Mouse (Mus musculus): ENCODE measurements around the gene Cog6. TPM values are rescaled to one million over a fixed set of nuclear protein-coding genes. Genes with fewer than 3 reads are reported as not detected.
"Not testable (repeated sequence)": the region's sequence is repeated elsewhere in the genome, so short reads cannot be mapped to it uniquely, and the experiment has no call there.

Gene Cog6
- total RNA-seq, 4 experiments from 2014 or later: 36.2 to 44.2 (median 40.9) TPM

DNA sequence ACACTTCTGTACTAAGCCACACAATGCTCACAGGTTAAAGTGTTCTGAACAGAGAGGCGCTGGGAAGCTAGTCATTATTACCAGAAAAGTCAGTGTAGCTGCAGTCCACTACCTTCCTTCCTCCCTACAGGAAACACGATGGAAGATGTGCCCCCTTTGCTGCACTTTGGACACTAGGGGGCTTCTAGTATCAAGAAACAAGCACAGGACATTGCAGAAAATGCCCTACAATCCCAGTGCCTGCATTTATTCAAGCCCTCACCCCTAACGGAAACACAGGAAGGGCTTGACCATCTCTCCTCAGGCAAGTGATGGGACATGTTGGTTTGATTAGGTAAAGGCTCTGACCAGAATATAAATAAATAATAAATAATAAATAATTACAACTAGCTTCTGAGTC, 16.4 kb upstream of the Cog6 start:
- DNase-seq (ENCODE audit: low spot score in 2 of 2): no peak

DNA sequence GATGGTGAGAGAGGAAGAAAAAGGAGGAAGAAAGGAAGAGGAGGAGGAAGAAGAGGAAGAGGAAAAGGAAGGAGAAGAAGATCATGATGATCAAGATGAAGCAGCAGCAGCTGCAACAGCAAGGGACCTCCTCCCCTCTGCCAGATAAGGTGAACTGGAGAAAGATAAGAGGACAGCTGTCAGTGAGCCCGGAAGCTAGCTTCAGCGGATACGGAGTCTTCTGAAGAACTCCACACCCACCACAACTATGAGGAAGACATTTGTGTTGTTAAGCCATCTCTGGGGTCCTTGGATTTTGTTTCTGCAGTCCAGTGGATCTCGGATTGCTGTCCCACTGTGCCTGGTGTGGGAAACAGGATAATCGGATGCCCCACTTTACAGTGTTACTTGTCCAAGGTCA, 15.4 kb upstream of the Cog6 start:
- DNase-seq (ENCODE audit: low spot score in 2 of 2): no peak

DNA sequence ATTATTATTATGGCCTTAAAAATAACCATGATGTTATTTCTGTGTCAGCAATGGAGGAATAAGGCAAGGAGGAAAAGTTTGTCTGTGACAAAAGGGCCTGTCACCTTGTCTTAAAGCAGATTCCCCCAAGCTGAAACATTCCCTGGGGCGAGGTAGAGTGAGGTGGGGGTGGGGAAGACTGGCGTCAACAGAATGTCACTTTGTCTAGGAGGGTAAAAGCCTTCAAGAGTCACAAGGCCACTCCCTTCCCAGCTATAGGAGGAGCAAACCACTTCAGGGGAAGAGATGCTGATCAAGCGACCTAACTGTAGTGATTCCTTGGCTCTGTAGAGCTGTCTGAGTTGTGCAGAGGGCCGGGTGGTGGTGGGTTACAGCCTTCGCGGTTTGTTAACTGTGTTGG, 14.5 kb upstream of the Cog6 start:
- DNase-seq (ENCODE audit: low spot score in 2 of 2): no peak

DNA sequence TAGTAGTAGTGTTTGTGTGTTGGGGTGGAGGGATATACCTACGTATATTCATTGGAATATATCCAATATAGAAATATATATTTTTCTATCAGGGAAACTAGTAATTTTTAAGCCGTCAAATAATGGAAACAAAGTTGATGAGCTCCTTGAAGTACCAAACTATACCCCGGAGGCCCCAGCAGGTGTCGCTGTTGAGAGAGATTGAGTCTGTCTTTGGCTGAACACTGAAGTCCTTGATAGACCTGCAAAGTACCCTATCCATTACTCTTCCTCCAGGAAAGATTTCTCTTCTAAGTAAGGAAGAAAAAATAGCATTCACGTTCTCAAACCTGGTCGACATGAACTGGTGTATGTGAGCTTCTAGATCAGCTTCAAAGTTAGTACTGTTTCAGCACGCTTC, 12.0 kb upstream of the Cog6 start:
- DNase-seq (ENCODE audit: low spot score in 2 of 2): peak in 1 of 2 experiments; percentile 78

DNA sequence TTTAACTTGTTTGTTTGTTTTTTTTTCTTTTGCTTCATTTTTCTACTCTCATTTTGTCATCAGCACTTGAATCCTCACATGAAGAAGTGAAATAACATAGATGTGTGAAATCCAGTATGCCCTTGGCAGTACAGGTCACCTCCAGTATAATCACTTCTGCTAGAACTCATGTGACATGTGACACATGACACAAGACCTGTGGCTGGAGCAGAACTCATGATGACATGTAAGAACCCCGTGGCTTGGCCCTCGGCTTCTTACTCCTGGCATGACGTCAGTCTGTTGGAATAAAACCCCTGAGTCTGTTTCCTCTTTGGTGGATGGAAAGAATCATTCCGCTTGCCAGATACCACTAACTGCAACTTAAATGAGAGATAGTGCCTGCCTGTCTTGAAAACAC, 10.3 kb upstream of the Cog6 start:
- no peak for DNase-seq (ENCODE audit: low spot score in 2 of 2)

DNA sequence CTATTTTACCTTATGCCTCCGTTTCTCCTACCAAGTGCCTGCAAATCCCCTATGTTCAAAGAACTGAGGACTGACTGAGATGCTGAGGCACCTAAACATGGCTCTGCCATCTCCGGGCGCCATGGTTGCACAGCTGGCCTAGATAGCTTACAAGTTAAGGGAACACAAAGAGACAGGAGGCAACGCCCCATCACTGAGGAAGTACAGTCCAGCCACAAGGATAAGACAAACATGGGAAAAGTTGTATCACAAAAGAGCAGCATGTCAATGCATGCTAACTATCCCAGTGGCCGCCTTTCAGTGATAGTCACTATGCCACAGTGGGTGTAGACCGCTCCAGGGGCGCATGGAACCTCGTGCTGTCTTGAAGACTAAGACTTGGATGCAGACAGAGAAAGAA, 9.6 kb downstream of the Cog6 start:
- DNase-seq (ENCODE audit: low spot score in 2 of 2): no peak

DNA sequence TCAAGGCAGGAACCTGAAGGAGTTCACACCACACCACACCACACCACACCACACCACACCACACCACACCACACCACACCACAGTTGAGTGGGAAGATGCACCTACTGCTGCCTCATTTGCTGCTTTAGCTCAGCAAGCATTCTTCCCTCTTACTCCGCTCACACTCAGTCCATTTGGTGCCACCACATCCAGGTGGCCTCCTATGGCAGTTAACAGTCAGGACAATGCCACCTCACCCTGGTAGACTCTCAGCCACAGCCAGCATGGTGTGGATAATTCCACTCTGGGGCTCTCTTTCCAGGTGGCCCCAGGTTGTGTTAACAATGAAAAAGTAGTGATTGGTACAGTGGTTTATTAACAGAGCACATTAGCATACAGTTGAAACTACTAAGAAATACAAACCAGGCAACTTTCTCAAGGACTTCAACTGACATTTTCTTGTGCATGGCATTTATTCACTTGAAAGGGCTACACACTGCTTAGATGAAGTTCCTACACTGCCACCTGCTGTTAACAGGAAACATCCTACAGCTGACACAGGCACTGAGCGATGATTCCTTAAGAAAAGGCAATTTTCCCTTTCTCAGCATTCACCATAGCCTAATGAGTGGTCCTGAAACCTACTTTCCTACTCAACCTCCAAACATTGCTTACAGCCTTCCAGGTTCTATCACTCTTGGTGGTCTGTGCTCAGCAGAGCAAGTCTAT, 12.5 kb downstream of the Cog6 start:
- no peak for DNase-seq (ENCODE audit: low spot score in 2 of 2)

DNA sequence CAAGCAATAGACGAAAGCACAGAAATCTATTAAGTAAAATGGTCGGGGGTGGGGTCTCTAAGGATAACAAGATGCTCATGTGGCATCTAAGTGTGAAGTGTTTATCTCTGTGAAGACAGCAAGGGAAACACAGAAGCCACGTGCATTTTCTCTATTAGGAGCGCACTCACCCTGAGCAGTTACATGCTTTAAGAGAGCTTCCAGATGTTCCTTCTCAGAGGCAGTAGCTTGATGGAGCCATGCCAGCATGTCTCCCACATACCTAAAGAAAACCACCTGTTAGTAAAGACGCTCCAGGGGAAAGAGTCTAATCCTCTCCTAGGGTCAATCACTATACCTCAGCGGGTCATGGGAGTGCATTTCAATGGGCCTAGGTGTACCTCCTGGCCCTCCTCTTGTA, 15.0 kb downstream of the Cog6 start:
- no peak for DNase-seq (ENCODE audit: low spot score in 2 of 2)

DNA sequence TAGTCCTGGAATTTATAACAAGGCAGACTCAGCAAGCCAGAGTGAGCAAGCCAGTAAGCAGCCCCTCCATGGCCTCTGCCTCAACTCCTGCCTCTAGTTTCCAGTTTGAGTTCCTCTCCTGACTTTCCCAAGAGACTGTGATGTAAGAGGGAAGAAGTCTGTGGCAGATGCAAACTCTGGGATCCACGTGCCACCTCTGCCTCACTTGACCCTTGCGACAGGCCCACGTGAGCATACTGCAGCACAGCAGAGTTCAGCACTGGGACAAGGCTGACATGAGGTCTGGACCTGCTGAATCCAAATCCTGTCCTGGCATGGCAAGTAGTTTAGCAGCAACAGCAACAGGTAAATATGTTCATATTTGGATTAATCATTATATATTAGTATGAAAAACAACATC, 17.0 kb downstream of the Cog6 start:
- no peak for DNase-seq (ENCODE audit: low spot score in 2 of 2)

DNA sequence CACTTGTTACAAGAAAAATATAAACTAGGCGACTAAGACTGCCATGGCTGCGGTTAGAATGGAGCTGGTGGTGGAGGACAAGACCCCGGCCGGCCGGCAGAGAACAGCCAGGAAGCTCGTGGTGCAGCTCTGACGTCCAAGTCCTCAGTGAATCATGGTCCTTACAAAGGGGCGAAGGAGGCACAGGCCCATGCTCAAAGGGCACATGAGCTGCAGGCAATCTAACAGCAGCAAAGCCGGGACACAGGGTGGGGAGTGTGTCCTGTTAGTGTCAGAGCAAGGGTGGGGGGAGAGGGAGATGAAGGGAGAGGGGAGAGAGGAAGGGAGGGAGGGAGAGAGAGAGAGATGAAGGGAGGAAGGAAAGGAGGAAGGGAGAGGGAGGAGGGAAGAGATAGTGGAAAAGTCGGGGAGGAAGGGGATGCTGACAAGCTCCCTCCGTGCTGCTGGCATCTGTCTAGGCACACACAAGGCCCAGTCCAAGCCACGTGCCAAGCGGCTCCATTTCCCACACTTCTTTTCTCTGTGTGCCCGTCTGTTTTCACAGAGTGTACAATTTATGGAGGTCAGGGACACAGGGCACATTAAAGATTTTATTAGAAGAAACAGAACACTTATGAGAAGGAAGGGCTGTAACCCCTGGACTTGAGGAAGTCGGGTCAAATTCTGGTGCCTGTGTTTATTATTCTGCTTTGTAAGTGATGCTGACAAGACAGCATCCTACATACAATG, 17.9 kb downstream of the Cog6 start:
- no peak for DNase-seq (ENCODE audit: low spot score in 2 of 2)

DNA sequence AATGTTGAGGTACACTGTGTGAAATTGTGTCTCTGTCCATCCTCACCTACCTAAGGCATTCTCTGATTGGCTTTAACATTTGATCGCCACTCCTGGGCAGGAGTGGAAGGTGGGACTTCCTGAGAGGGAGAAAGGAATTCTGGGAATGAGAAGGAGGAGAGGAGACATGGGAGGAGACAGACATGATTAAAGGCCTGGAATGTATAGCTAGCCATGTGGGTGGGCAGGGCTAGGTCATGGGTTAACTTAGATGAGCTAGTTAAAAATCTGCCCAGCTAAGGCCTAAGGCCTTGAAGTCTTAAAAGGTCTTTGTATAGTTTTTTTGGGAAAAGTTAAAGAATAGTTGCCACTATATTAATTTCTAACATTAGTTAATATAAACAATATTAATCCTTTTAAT, 19.7 kb downstream of the Cog6 start:
- DNase-seq (ENCODE audit: low spot score in 2 of 2): no peak

DNA sequence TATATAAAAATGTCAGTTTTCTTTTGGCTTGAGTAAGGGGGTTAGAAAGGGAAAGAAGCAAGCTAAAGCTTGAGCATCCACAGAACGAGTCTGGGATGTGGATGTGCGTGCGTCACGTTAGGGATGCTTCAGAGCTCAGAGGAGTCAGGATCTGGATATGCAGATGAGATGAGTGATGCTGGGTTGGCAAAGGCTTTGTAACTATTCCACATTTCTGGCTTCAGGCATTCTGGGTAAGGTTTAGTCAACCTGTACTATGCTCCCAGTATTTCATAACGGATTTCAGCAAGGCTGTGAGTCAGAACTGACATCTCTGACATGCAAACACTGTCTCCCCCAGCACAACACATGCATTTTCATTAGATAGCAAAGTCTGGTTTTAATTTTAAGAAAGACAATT, 20.4 kb downstream of the Cog6 start:
- DNase-seq (ENCODE audit: low spot score in 2 of 2): no peak

DNA sequence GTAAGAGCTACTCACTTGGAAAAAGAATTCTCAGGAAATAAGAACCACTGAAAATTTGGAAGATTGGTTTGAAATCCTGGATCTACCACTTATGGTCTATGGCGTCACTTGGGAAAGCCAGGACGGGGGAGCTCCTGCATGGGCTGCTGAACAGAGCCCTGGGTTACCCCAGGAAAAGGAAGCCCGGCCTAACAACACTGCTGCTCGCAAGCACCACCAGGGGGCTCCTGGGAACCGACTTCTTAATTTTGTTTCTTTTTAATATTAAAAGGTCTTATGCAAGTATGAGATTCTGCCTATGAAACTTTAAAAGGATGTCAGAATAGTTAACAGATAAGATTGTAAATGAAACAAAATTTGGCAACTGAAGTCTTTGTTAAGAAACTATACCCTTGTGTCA, 22.4 kb downstream of the Cog6 start:
- DNase-seq (ENCODE audit: low spot score in 2 of 2): no peak

DNA sequence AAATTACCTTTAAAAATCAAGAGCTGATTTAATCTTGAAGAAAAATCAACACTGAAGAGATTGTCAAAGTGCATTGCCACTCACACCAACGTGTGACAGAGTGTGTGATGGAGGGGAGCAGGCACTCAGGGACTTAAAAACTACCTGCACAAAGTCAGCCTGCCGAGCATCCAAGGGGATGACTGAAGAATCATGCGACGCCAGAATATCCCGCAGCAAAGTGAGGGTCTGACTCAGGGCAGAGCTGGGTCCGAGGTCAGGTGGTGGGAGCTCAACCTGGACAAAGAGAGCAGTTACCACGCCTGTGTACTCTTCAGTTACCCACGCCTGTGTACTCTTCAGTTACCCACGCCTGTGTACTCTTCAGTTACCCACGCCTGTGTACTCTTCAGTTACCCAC, 23.7 kb downstream of the Cog6 start:
- no peak for DNase-seq (ENCODE audit: low spot score in 2 of 2)

DNA sequence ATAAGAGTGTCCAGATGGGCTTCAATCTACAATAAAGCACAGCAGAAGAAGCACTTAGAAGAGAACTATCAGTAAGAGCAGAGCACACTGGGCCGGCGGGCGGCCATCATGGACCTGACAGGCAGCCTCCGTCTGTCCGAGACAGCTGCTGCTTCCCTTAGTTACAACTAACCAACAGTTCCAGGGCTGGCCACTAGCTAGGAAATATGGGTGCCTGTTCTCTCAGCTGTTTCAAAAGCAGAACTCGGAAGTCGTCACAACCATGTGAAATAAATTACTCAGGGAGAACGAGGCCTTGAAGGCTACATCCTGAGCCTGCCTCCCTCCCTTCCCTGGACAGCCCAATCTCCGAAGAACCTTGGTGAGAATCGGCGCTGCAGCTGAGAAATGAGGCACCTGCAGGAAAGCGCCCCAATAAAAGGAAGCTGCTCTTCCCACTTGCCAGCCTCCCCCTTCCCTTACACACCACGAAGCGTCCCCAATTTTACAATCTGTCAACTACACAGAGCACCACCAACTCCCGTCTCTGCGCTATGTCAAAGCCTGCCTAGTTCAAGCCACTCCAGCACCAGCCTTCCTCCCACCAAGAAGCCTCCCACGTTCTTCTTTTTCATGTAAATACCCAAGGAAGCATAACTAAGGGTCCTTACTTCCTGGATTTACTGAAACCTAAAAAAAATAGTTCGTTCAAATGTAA, 26.8 kb downstream of the Cog6 start:
- DNase-seq (ENCODE audit: low spot score in 2 of 2): no peak

DNA sequence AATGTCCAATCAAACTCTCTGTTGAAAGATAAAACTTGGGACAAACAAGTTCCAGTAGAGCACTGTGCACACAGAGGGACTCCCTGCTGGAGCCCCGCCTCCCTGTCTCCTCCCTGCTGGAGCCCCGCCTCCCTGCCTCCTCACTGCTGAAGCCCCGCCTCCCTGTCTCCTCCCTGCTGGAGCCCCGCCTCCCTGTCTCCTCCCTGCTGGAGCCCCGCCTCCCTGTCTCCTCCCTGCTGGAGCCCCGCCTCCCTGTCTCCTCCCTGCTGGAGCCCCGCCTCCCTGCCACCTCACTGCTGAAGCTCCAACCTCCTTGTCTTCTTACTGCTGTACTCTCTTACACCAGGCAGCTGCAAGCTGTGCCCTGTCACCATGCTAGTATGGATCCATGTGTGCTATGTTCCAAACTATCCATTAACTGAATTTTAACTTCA, 31.5 kb downstream of the Cog6 start:
- DNase-seq (ENCODE audit: low spot score in 2 of 2): not testable (repeated sequence)

DNA sequence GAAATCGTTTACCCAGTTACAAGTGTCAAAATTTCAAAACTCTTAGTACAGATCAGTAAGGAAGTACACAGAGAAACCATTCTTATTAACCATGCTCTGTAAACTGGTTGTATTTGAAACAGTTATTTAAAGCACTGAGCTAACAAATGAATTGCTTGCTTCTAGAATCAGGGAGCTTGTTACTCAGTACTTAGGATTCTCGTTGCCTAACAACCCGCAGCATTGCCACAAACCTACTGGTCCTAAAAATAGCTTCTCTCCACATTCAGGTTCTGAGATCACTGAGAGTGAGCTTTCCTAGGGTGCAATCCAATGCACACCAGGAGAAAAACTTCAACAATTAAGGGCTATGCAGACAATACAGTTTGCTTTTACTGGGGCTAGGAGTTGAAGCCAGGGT, 33.3 kb downstream of the Cog6 start:
- DNase-seq (ENCODE audit: low spot score in 2 of 2): peak in 1 of 2 experiments; percentile 30

DNA sequence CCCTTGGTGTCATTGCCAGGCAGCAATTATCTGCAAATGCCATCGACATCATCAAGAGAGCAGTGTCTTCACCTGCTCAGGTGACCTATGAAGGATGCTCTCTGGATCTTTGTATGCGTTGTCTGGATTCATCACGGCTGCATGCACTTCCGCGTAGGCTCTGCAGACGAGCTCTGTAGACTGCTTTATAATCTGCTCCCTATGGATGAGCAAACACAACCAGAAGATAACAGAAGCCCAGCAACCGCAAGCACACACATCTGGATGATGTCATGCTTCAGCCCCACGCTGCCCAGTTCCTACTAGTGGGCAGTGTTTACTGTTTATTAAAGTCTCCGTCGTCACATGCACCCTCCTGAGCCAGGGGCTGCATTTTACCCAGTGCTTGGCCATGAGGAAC, 34.0 kb downstream of the Cog6 start:
- DNase-seq (ENCODE audit: low spot score in 2 of 2): no peak

DNA sequence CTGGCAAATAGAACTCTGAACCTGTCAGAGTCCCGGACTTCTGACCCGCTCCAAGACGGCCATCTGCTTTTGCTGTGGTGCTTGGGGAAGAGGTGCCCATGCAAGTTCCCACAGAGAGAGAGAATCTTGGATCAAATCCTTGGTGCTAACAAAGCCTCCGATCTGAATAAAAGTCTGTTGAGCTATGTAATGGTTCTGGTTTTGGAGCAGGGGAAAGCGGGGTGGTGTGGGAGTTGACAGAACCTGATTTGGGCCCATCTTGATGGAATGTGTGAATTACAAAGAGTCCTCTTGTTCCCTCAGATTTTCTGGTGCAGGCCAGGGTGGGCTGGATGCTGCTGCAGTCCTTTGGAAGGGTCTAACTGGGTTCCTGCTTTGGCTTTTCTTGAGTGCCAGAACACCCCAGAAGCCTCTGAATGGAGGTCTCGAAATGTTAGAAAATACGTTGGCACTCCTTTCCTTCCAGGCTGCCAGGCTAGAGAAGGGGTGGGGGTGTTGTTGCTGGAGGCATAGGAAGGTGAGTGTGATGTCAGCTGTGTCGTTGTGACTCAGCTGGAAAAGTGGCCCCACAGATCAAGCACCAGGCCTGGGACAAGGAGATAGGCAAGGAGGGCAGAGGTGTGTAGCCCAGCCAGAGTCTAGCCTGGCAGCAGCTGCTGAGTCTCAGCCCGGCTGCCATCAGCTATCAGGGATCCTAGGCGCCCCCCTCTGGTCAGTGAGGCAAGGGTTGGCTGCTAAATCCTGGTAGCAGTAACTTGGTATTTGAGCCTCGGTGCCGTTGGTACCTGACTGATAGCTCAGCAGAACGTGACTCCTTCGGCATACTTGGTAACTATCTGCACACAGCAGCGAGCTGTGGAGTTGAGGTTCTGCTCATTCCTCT, 42.1 kb downstream of the Cog6 start:
- DNase-seq (ENCODE audit: low spot score in 2 of 2): peak; percentile 34 to 74

DNA sequence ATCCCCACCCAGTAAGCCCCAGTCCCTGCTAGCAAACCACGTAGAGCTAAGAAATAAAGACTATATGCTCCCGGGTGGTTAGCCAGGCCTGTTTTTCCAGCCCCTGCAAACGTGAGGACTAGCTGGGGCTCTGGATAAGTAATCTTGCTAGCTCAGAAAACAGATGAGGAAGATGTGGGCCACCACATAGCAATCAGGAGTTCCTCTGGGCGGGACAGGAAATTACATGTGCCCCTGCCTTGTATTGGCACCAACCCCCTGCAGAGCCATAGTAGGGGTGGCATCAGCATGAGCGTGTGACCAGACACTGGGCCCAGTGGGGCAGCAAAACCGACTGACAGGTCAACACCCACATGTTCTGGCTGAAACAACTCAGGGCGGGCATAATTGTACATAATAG, 44.1 kb downstream of the Cog6 start:
- no peak for DNase-seq (ENCODE audit: low spot score in 2 of 2)

DNA sequence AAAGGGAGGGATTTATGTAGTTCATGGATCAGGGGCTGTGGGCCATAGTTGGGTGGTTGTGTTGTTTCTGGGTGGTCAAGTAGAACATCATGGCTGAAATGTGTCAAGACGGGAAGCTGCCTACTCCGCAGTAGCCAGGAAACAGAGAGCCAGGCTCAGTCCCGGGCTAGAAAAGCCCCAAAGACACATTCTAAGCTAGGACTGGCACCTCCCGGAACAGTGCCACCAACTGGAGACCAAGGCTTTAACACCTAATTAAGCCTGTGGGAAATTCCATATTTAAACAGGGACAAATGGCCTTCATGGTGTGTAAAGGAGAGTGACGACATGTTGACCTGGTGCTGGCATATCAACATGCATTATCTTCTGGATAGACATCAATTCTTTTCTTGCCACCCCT, 50.0 kb downstream of the Cog6 start:
- no peak for DNase-seq (ENCODE audit: low spot score in 2 of 2)

DNA sequence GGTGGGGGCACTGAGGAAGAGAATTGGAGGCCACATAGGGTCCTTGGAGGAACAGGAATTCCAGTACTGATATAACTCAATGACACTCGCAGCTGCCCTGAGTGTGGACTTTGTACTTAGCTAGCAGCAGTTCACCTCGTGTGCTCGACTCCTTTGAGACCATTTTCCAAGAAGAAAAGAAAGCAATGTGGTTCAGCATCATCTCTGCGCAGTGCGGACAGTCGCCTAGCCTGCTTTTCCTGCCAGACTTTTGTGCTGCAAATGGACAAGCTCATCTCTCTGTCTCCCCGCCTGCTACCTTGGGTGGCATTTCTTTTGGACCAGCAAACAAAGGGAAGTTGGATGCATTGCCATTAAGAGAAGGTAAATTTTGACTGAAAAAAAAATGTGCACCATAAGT, 52.8 kb downstream of the Cog6 start:
- no peak for DNase-seq (ENCODE audit: low spot score in 2 of 2)
